Mouse (Mus musculus) olfactory bulb, adult 2 months (tissue): ENCODE measurements around the gene Vsig2. TPM values are rescaled to one million over a fixed set of nuclear protein-coding genes. Genes with fewer than 3 reads are reported as not detected.

Experiments used
- H3K27ac ChIP-seq: fragments of 200-500 bp; 2 replicates; pipeline ENCODE4 v1.5.1; 2012; ENCODE audit warnings: low read depth, low read length; ENCODE audit not compliant: insufficient read depth
- H3K4me1 ChIP-seq: fragments of 200-500 bp; 2 replicates; pipeline ENCODE4 v1.6.1; 2012; ENCODE audit warnings: low read length; ENCODE audit not compliant: control insufficient read depth, insufficient read depth
- H3K4me3 ChIP-seq: fragments of 200-500 bp; 2 replicates; pipeline ENCODE4 v1.5.1; 2012; ENCODE audit warnings: mild to moderate bottlenecking, low read depth, low read length, moderate library complexity; ENCODE audit not compliant: insufficient read depth
- CTCF ChIP-seq: fragments of 200-500 bp; IDR thresholded peaks from 2 replicates; pipeline ENCODE4 v1.5.1; 2012; ENCODE audit warnings: low read depth, mild to moderate bottlenecking, low read length, moderate library complexity; ENCODE audit not compliant: insufficient read depth
- POLR2A ChIP-seq: fragments of 200-500 bp; IDR thresholded peaks from 2 replicates; pipeline ENCODE4 v1.6.1; 2012; ENCODE audit warnings: mild to moderate bottlenecking, low read depth, low read length, moderate library complexity; ENCODE audit not compliant: insufficient read depth
- WGBS: fragments of 180-500 bp; shearing (Covaris S2); methylation state at CpG from one replicate; pipeline ENCODE4 v1.1.7; 2018; 5-methylcytosine and 5-hydroxymethylcytosine counted together
- polyA plus RNA-seq: library from polyadenylated mRNA; stranded (reverse); fragments of >200 nt; gene quantifications from 2 replicates; pipeline ENCODE4 v1.2.4, GENCODE M21; 2012; ENCODE audit warnings: low replicate concordance; ENCODE audit not compliant: missing spikeins, insufficient read depth, insufficient read length

The Vsig2 gene
- polyA plus RNA-seq, 1 experiment, result not detected

DNA sequence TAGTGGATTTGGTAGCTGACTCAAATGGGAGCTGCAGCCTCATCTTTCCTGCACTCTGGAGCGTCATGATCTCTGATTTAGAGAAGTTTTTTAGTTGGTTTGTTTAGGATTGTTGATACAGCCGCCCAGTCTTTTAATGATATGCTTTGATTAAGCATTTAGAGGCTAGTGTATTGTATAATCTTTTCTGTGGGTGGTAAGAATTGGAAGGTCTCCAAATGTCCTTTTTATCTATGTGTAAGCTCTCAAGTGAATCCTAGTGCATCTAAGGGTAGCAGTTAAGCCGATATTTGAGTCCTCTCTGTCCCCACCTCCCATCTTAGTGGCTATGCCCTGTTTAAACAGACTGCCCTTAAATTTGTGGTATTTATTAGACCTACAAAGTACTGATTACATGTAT lies 24.6 kb upstream of the Vsig2 start:
- 20% methylated on average over 3 of the region's 3 CpGs for WGBS
- no peak for TF ChIP-seq CTCF
- TF ChIP-seq POLR2A, result no peak
- Histone ChIP-seq H3K4me3 (no peak overlapping the region), H3K4me1 (no peaks in the 10 kb centered on the region; the same call in 1 of the 2 replicates), H3K27ac (no peak overlapping the region)

DNA sequence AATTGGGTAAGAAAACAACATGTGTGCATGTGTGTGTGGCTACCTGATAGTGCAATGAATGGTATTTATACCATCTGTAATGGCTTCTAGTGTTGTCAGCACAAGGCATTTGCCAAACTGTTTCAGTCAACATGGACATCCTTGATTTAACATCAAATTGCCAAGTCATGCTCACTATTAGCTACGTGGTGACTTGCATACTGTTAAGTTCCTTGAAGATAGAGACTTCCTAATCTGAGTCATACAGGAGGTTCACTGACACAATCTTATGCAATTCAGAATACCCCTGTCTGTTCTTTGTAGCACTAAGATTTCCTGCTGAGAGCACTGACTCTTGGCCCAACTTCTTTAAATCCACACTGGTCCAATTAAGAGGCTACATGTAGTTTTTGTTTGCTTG lies 21.6 kb upstream of the Vsig2 start:
- Histone ChIP-seq H3K4me3 (no peak overlapping the region), H3K27ac (no peak overlapping the region), H3K4me1 (no peaks in the 10 kb centered on the region; the same call in 1 of the 2 replicates)
- TF ChIP-seq POLR2A, result no peak
- TF ChIP-seq CTCF, result no peak
- WGBS, result 76% methylated on average over 1 of the region's 1 CpGs

DNA sequence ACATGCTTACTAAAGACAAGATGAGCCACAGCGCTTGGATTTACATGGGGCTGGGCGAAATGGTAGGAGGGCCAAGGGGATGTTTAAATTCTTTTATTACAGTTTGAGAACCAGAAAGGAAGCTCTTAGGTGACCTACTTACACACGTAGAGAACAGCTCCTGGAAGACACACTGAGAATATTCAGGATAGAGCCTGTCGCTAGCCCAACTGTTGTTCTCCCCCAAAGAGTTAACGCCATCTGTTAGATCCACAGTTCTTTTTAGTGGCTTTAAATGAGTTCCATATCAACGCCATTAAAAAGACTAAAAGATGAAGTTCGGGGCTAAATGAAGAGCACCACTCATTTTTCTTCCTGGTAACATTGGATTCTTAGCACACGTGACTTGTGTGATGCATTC lies 20.1 kb upstream of the Vsig2 start:
- WGBS, result 91% methylated on average over 8 of the region's 8 CpGs
- H3K4me3 ChIP-seq, result no peak overlapping the region
- no peaks in the 10 kb centered on the region for H3K4me1 ChIP-seq
- no peak overlapping the region for H3K27ac ChIP-seq
- TF ChIP-seq POLR2A, result no peak
- no peak for TF ChIP-seq CTCF

DNA sequence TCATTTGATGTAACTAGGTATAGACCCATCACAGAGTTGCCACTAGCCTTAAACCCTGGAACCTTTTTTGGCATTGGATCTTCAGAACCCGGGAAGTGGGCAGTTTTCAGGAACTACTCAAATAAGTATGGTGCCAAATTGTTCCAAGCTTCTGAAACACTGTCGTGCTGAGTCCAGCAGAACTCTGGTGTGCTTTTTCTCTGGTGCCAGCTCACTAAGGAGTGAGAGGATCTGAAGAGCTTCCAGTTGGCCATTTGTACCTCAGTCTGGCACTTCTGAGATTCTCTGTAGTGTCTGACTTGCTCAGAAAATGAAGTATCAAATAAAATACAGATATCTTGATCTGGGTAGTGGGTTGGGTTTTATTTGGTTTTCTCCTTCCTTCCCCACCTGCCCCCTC lies 19.1 kb upstream of the Vsig2 start:
- WGBS, result 71% methylated on average over 2 of the region's 2 CpGs
- no peak for TF ChIP-seq CTCF
- TF ChIP-seq POLR2A, result no peak
- H3K4me1 ChIP-seq, result no peaks in the 10 kb centered on the region
- H3K27ac ChIP-seq, result no peak overlapping the region
- no peak overlapping the region for H3K4me3 ChIP-seq

DNA sequence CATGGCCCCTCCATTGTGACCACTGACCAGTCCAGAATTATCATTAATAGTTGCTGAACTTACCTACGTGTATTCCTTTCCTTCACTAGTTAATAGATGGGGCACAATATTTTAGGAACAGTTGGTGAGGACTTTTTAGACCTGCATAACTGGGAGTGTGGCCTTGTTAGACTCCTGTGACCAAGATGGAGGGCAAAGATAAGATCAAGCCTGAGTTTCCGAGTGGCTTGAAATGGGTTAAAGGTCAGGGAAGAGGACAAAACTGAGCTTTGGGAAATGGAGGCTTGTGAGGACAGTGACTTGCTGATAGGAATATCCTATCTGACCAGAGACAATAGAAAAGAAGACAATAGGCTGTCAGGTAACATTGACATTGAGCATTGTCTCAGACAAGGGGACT lies 13.6 kb upstream of the Vsig2 start:
- no peak for TF ChIP-seq POLR2A
- TF ChIP-seq CTCF, result no peak
- 97% methylated on average over 2 of the region's 2 CpGs for WGBS
- Histone ChIP-seq H3K4me3 (no peak overlapping the region), H3K4me1 (peaks cover 14% of the 10 kb centered on the region), H3K27ac (no peak overlapping the region)

DNA sequence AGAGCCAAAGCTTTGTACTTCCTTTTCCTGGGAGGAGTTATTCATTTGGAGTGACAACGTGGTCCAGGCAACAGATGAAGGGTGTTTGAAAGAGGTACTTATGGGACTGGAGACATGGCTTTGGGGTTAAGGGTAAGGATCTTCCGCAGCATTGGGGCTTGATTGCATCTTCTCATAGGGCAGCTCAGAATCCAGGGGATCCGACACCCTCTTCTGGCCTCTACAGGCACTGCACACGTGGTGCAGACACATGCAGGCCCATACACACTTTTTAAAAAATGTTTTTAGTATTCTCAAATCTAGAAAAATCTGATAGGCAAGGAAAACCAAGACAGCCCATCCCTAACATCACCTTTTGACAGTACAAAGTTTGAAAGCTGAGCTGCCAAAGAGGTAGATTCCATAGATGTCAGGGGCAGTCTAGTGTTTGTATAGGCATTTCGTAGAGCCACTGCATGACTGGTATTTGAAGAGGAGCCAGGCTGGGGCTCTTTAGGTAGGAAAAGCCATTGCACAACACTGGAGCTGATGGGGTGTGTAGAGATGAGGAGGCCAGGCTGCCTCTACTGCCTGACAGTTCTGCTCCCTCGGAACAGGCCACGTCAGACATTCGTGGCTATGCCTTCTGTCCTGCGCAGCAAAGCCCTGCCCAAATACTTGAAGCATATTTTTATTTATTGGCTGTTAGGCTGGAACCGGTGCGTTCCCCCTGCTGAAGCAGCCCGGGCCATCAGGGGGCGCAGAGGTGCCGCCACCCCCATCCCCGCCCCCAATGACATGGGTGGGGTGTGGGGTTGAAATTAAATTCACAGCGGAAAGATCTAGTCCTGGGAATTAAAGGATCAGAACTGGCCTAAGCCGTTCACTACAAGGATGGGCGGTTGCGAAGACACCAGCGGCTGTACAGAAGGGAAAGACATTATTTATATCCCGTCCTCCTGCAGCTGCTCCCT lies 12.3 kb upstream of the Vsig2 start:
- Histone ChIP-seq H3K4me1 (peaks cover 24% of the 10 kb centered on the region), H3K4me3 (no peak overlapping the region), H3K27ac (no peak overlapping the region)
- WGBS, result 63% methylated on average over 21 of the region's 21 CpGs
- TF ChIP-seq POLR2A, result no peak
- TF ChIP-seq CTCF, result no peak

DNA sequence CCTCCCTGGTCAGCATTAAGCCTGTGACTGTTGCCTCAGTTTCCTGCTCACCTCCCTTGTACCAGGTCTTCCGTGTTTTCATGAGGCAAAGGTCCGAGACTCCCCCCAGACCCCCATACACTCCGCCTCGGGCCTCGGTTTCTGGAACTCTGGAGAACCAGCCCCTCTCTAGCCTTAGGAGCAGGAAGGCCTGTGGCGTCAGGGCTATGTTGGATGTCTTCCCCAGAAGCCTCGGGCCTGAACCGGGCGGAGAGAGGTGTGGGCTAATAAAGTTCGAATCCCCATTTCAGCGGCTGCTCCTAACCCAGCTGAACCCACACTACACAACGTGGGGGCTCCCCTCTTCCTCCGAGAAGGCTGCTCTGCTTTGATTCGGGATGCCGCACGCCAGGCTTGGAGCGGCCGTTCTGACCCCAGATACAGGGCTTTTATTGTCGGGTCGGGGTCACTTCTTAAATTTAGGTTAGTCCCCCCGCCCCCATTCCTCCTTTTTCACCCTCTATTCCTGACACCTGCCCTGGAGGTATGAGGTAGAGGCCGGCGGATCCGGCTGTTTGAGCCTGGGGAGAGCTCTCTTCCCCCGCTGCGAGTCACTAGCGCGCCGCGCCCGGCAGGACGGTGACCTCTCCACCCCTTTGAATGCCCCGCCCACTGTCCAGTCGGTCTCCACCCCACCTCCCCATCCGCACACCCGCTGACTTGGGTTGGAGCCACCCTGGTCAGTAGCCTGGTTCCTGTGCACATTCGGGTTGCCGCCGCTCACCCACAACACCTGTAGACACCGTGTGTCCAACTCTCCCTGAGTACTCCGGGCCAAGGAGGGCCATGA lies 11.4 kb upstream of the Vsig2 start, which contains the start of gene Esam:
Gene Esam, plus strand, starts transcription at position 683 of the 829 bp plus-strand sequence.
- no peak for TF ChIP-seq CTCF
- no peak for TF ChIP-seq POLR2A
- H3K27ac ChIP-seq, result no peak within 1 kb of the TSS
- peaks cover 24% of the 10 kb centered on the region for H3K4me1 ChIP-seq
- H3K4me3 ChIP-seq, result peak within 1 kb of the TSS; percentile 15; the same call in 1 of the 2 replicates
- 41% methylated on average over 41 of the region's 41 CpGs for WGBS

DNA sequence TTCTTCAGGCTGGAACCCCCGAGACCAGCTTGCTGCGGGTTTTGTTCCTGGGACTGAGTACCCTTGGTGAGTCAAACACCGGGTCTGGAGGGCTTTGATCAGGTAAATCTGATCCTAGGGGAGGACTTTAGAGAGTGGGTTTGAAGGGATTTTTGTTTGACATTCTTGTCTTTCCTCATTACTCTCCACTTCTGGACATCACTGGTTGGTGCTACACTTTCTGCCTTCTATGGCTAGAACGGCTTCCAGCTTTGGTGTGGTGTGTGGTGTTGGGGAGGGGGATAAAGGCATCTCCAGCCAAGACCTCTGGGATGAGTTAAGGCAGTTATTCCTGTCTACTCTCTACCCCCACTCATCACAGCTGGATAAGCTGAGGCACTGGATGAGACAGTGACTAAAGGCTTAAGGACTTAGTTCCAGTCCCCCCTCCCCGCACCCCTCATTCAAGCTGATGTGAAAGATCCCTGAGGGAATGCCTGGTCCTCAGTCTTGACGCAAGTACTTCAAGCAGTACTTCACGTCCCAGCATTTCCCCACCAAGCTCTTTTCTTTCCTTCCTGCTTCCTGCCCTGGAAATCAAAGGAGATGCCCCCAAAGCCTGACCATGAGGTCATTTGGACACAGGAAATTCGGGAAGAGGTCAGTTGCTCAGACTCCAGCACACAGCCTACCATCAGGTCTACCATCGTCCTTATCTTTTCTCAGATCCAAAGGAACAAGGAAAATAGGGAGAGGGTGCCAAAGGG lies 10.7 kb upstream of the Vsig2 start:
- Histone ChIP-seq H3K4me1 (peaks cover 24% of the 10 kb centered on the region), H3K4me3 (peak overlapping the region; percentile 15; the same call in 1 of the 2 replicates), H3K27ac (no peak overlapping the region)
- TF ChIP-seq CTCF, result no peak
- no peak for TF ChIP-seq POLR2A
- WGBS, result 75% methylated on average over 9 of the region's 9 CpGs
